Mouse (Mus musculus) macrophage (primary cell): ENCODE data around the gene Rufy1. TPM values are rescaled to one million over a fixed set of nuclear protein-coding genes. Genes with fewer than 3 reads are reported as not detected.
A peak's percentile ranks its signal among the peaks of the same experiment; 100 is the strongest.
"Not testable (repeated sequence)": the region's sequence is repeated elsewhere in the genome, so short reads cannot be mapped to it uniquely, and the experiment has no call there.

Experiments
- H3K27ac ChIP-seq: fragments of 350-480 bp; formaldehyde crosslinking; 2 replicates; pipeline ENCODE4 v1.9.0; 2021
- H3K36me3 ChIP-seq: fragments of 350-480 bp; formaldehyde crosslinking; 2 replicates; pipeline ENCODE4 v1.9.0; 2021; ENCODE audit errors: inconsistent target
- H3K4me3 ChIP-seq: fragments of 350-480 bp; formaldehyde crosslinking; 2 replicates; pipeline ENCODE4 v1.9.0; 2021; ENCODE audit errors: inconsistent target
- H3K79me2 ChIP-seq: fragments of 350-480 bp; formaldehyde crosslinking; 2 replicates; pipeline ENCODE4 v1.9.0; 2021; ENCODE audit errors: inconsistent target
- WGBS: methylation state at CpG from one replicate; pipeline ENCODE4 v1.1.7; 2026; ENCODE audit warnings: inconsistent platforms; ENCODE audit not compliant: missing documents; 5-methylcytosine and 5-hydroxymethylcytosine counted together
- polyA plus RNA-seq: library from polyadenylated mRNA; stranded (reverse); fragments of 250-400 nt; gene quantifications from 3 replicates; pipeline ENCODE4 v1.2.4, GENCODE M21; 2018; ENCODE audit warnings: inconsistent platforms
- total RNA-seq, 78 experiments: library from RNA; depleted of rRNA; stranded (reverse); fragments of 250-400 nt; gene quantifications; 1 replicate in 9 of 78; 2 replicates in 24 of 78; 3 replicates in 43 of 78; 4 replicates in 2 of 78; pipeline ENCODE4 v1.2.4; 2018; ENCODE audit warnings: inconsistent platforms in 56 of 78

Gene Rufy1
- 10 to 100 TPM; 13.8 to 79.8 (median 39.8) TPM for total RNA-seq (2018; cell fraction: chromatin; rRNA removed)
- 10 to 100 TPM; 19.8 to 38.3 (median 29.9) TPM for total RNA-seq (2018; cell fraction: cytosol; rRNA removed)
- 10 to 100 TPM; 14.8 to 52.9 (median 30.1) TPM for total RNA-seq (2018; cell fraction: nucleus; rRNA removed)
- polyA plus RNA-seq, result 37.9 to 75.9 TPM (median 39.7 TPM) in 3 replicates

- peak within 1 kb of the TSS; percentile 89 for H3K27ac ChIP-seq
- peak within 1 kb of the TSS; percentile 60 for H3K4me3 ChIP-seq
- peaks cover 50% of the 10 kb centered on the region for H3K79me2 ChIP-seq
- H3K36me3 ChIP-seq, result no peaks in the 10 kb centered on the region
- WGBS, result under 1% methylated on average over 87 of the region's 90 CpGs
Observed at GRCm38 (mm10) chr11:50430277-50431133, at the start of gene Rufy1. Gene Rufy1, minus strand, starts transcription at chr11:50431125.

GRCm38 (mm10) chr11:50478072-50478471 is 47.1 kb upstream of the Rufy1 start:
- no peak overlapping the region for H3K27ac ChIP-seq
- WGBS, result 89% methylated on average over 2 of the region's 2 CpGs
- H3K79me2 ChIP-seq, result no peaks in the 10 kb centered on the region
- H3K36me3 ChIP-seq, result no peaks in the 10 kb centered on the region
- no peak overlapping the region for H3K4me3 ChIP-seq

GRCm38 (mm10) chr11:50477486-50478070 is 46.7 kb upstream of the Rufy1 start:
- 81% methylated on average over 11 of the region's 11 CpGs for WGBS
- Histone ChIP-seq H3K36me3 (no peaks in the 10 kb centered on the region), H3K4me3 (no peak overlapping the region), H3K79me2 (no peaks in the 10 kb centered on the region), H3K27ac (no peak overlapping the region)

- WGBS, result 80% methylated on average over 6 of the region's 6 CpGs
- H3K27ac ChIP-seq, result no peak overlapping the region
- no peak overlapping the region for H3K4me3 ChIP-seq
- H3K79me2 ChIP-seq, result no peaks in the 10 kb centered on the region
- H3K36me3 ChIP-seq, result no peaks in the 10 kb centered on the region
Observed at GRCm38 (mm10) chr11:50476971-50477370, 46.0 kb upstream of the Rufy1 start.

- H3K79me2 ChIP-seq, result no peaks in the 10 kb centered on the region
- WGBS, result 11% methylated on average over 1 of the region's 1 CpGs
- H3K4me3 ChIP-seq, result no peak overlapping the region
- no peaks in the 10 kb centered on the region for H3K36me3 ChIP-seq
- H3K27ac ChIP-seq, result no peak overlapping the region
Observed at GRCm38 (mm10) chr11:50473933-50474332, 43.0 kb upstream of the Rufy1 start.

GRCm38 (mm10) chr11:50472161-50472939 is 41.4 kb upstream of the Rufy1 start:
- no peak overlapping the region for H3K4me3 ChIP-seq
- H3K27ac ChIP-seq, result no peak overlapping the region
- H3K36me3 ChIP-seq, result no peaks in the 10 kb centered on the region
- H3K79me2 ChIP-seq, result no peaks in the 10 kb centered on the region
- WGBS, result 99% methylated on average over 11 of the region's 11 CpGs

GRCm38 (mm10) chr11:50461481-50461880 is 30.6 kb upstream of the Rufy1 start:
- no peak overlapping the region for H3K4me3 ChIP-seq
- no peaks in the 10 kb centered on the region for H3K79me2 ChIP-seq
- WGBS, result 81% methylated on average over 7 of the region's 7 CpGs
- no peaks in the 10 kb centered on the region for H3K36me3 ChIP-seq
- no peak overlapping the region for H3K27ac ChIP-seq

GRCm38 (mm10) chr11:50459250-50459649 is 28.3 kb upstream of the Rufy1 start:
- WGBS, result 73% methylated on average over 2 of the region's 2 CpGs
- no peak overlapping the region for H3K27ac ChIP-seq

GRCm38 (mm10) chr11:50457111-50457911 is 26.4 kb upstream of the Rufy1 start:
- Histone ChIP-seq H3K4me3 (no peak overlapping the region), H3K36me3 (no peaks in the 10 kb centered on the region), H3K79me2 (no peaks in the 10 kb centered on the region), H3K27ac (no peak overlapping the region)
- 23% methylated on average over 26 of the region's 26 CpGs for WGBS

More at GRCm38 (mm10) chr11:50459250-50459649, 28.3 kb upstream of the Rufy1 start:
- no peak overlapping the region for H3K4me3 ChIP-seq
- no peaks in the 10 kb centered on the region for H3K79me2 ChIP-seq
- no peaks in the 10 kb centered on the region for H3K36me3 ChIP-seq

- 82% methylated on average over 7 of the region's 7 CpGs for WGBS
Observed at GRCm38 (mm10) chr11:50456455-50456854, 25.5 kb upstream of the Rufy1 start.

GRCm38 (mm10) chr11:50454934-50455333 is 24.0 kb upstream of the Rufy1 start:
- H3K4me3 ChIP-seq, result no peak overlapping the region
- H3K36me3 ChIP-seq, result no peaks in the 10 kb centered on the region
- H3K79me2 ChIP-seq, result no peaks in the 10 kb centered on the region
- 82% methylated on average over 6 of the region's 6 CpGs for WGBS
- no peak overlapping the region for H3K27ac ChIP-seq

More at GRCm38 (mm10) chr11:50456455-50456854, 25.5 kb upstream of the Rufy1 start:
- Histone ChIP-seq H3K4me3 (no peak overlapping the region), H3K27ac (no peak overlapping the region), H3K79me2 (no peaks in the 10 kb centered on the region), H3K36me3 (no peaks in the 10 kb centered on the region)

- no peaks in the 10 kb centered on the region for H3K36me3 ChIP-seq
- 83% methylated on average over 8 of the region's 9 CpGs for WGBS
- H3K4me3 ChIP-seq, result no peak overlapping the region
- no peaks in the 10 kb centered on the region for H3K79me2 ChIP-seq
- no peak overlapping the region for H3K27ac ChIP-seq
Observed at GRCm38 (mm10) chr11:50450236-50450635, 19.3 kb upstream of the Rufy1 start.

GRCm38 (mm10) chr11:50448163-50448562 is 17.2 kb upstream of the Rufy1 start:
- not testable (repeated sequence) for H3K36me3 ChIP-seq, H3K4me3 ChIP-seq, H3K27ac ChIP-seq, H3K79me2 ChIP-seq
- WGBS, result 64% methylated on average over 2 of the region's 8 CpGs
